Comparison of ENCODE assay signal across 8 mouse cellular contexts in genomic region chr12:99564301-99564910, GRCm38 (mm10). TPM values are rescaled to one million over a fixed set of nuclear protein-coding genes. Genes with fewer than 3 reads are reported as not detected.
DNase-seq lines count a peak whose midpoint lies in the region; ATAC-seq lines count a peak whose summit lies in the region.

No protein-coding gene starts in this region.

- ATAC-seq in neural tube, embryonic 11.5 days (ENCODE audit: insufficient read depth, low FRiP score, low TSS enrichment) = no peak
- ATAC-seq in hindbrain, embryonic 16.5 days = no peak
- ATAC-seq in midbrain, embryonic 13.5 days = no peak
- ATAC-seq in cerebellum, adult (ENCODE audit: insufficient number of reproducible peaks, low FRiP score, low TSS enrichment) = no peak

- no peak overlapping the region for H3K9ac ChIP-seq in neural tube, embryonic 11.5 days (ENCODE audit: low read length)
- H3K9ac ChIP-seq in hindbrain, embryonic 16.5 days (ENCODE audit: low read depth, low read length) = no peak overlapping the region
- no peak overlapping the region for H3K9ac ChIP-seq in midbrain, embryonic 13.5 days (replicated peaks)

- peaks cover 12% of the 10 kb centered on the region; the same call in 1 of the 2 replicates for H3K4me1 ChIP-seq in neural tube, embryonic 11.5 days (ENCODE audit: control insufficient read depth, insufficient read depth, low read length)
- H3K4me1 ChIP-seq in embryonic facial prominence, embryonic 10.5 days = peaks cover 42% of the 10 kb centered on the region
- peaks cover 10% of the 10 kb centered on the region for H3K4me1 ChIP-seq in hindbrain, embryonic 16.5 days (ENCODE audit: control insufficient read depth, insufficient read depth, low read depth, low read length)
- peaks cover 21% of the 10 kb centered on the region for H3K4me1 ChIP-seq in midbrain, embryonic 13.5 days (replicated peaks)

- peak overlapping the region; percentile 70; the same call in 1 of the 2 replicates for H3K4me2 ChIP-seq in neural tube, embryonic 11.5 days (ENCODE audit: low read depth)
- H3K4me2 ChIP-seq in hindbrain, embryonic 16.5 days (ENCODE audit: low read length) = peak overlapping the region; percentile 90
- H3K4me2 ChIP-seq in midbrain, embryonic 13.5 days (replicated peaks) = peak overlapping the region; percentile 59

- WGBS in neural tube, embryonic 11.5 days = 25% methylated on average over 9 of the region's 9 CpGs
- WGBS in embryonic facial prominence, embryonic 10.5 days = 26% methylated on average over 9 of the region's 9 CpGs
- WGBS in hindbrain, embryonic 16.5 days = 41% methylated on average over 9 of the region's 9 CpGs
- 35% methylated on average over 9 of the region's 9 CpGs for WGBS in midbrain, embryonic 13.5 days

- H3K4me3 ChIP-seq in neural tube, embryonic 11.5 days (ENCODE audit: low read depth, low read length) = no peak overlapping the region
- H3K4me3 ChIP-seq in embryonic facial prominence, embryonic 10.5 days = peak overlapping the region; percentile 79
- H3K4me3 ChIP-seq in hindbrain, embryonic 16.5 days (ENCODE audit: low read length) = no peak overlapping the region
- no peak overlapping the region for H3K4me3 ChIP-seq in midbrain, embryonic 13.5 days (replicated peaks)

- H3K36me3 ChIP-seq in neural tube, embryonic 11.5 days (ENCODE audit: control insufficient read depth, insufficient read depth, low read length) = no peaks in the 10 kb centered on the region
- no peaks in the 10 kb centered on the region for H3K36me3 ChIP-seq in embryonic facial prominence, embryonic 10.5 days (replicated peaks)
- no peaks in the 10 kb centered on the region for H3K36me3 ChIP-seq in hindbrain, embryonic 16.5 days (ENCODE audit: control insufficient read depth, insufficient read depth, low read length)
- H3K36me3 ChIP-seq in midbrain, embryonic 13.5 days = no peaks in the 10 kb centered on the region

- H3K27ac ChIP-seq in neural tube, embryonic 11.5 days (ENCODE audit: low read depth, low read length) = no peak overlapping the region
- no peak overlapping the region for H3K27ac ChIP-seq in embryonic facial prominence, embryonic 10.5 days (replicated peaks)
- H3K27ac ChIP-seq in hindbrain, embryonic 16.5 days (ENCODE audit: low read depth, low read length) = no peak overlapping the region
- H3K27ac ChIP-seq in midbrain, embryonic 13.5 days = no peak overlapping the region

- no peaks in the 10 kb centered on the region for H3K27me3 ChIP-seq in neural tube, embryonic 11.5 days (ENCODE audit: control insufficient read depth, insufficient read depth, low read length)
- 0 out of 2 replicates have a peak, but pooled peaks cover 5% of the 10 kb centered on the region for H3K27me3 ChIP-seq in embryonic facial prominence, embryonic 10.5 days (replicated peaks; ENCODE audit: low read depth, poor library complexity, severe bottlenecking)
- H3K27me3 ChIP-seq in hindbrain, embryonic 16.5 days (replicated peaks; ENCODE audit: control insufficient read depth, insufficient read depth, low read length) = no peaks in the 10 kb centered on the region
- peaks cover 5% of the 10 kb centered on the region; the same call in 1 of the 2 replicates for H3K27me3 ChIP-seq in midbrain, embryonic 13.5 days

- peak; percentile 24 for DNase-seq in neural tube, embryonic 11.5 days (ENCODE audit: low spot score)
- DNase-seq in neural tube, embryonic 10.5 days (ENCODE audit: extremely low spot score, low spot score) = no peak
- peak; percentile 30 for DNase-seq in embryonic facial prominence, embryonic 10.5 days (ENCODE audit: low spot score)
- no peak for DNase-seq in layer of hippocampus, adult 9-10 months (ENCODE audit: low spot score)
- no peak for DNase-seq in frontal cortex, postnatal 36 days (ENCODE audit: low spot score in 2 of 2)

- no peaks in the 10 kb centered on the region for H3K9me3 ChIP-seq in neural tube, embryonic 11.5 days (ENCODE audit: control insufficient read depth, low read length)
- no peaks in the 10 kb centered on the region for H3K9me3 ChIP-seq in embryonic facial prominence, embryonic 10.5 days
- H3K9me3 ChIP-seq in hindbrain, embryonic 16.5 days (ENCODE audit: control insufficient read depth, low read length) = no peaks in the 10 kb centered on the region
- H3K9me3 ChIP-seq in midbrain, embryonic 13.5 days = no peaks in the 10 kb centered on the region

RNA-seq across cellular contexts. Expression of gene Foxn3, which starts 1.0 kb away (rescaled TPM):
- polyA plus RNA-seq in neural tube, embryonic 11.5 days (2014; fragmentation: Nextera tagmentation; extraction: Ambion mirVana) = 85.8 and 88.1 TPM in 2 replicates
- 64.7 and 65.3 TPM in 2 replicates for polyA plus RNA-seq in embryonic facial prominence, embryonic 10.5 days (2016; fragmentation: Nextera tagmentation; extraction: Ambion mirVana)
- polyA plus RNA-seq in hindbrain, embryonic 16.5 days (2015; fragmentation: Nextera tagmentation; extraction: Ambion mirVana) = 60.5 and 70.7 TPM in 2 replicates
- polyA plus RNA-seq in midbrain, embryonic 13.5 days (2015; fragmentation: Nextera tagmentation; extraction: Ambion mirVana) = 70.1 and 83.7 TPM in 2 replicates

Comparison
In these comparisons a context has a peak if more than half of its experiments do, and no peak if none do; other contexts are left out.
1. DNase-seq: peak in neural tube, embryonic 11.5 days (single experiment) and embryonic facial prominence, embryonic 10.5 days (single experiment); none in neural tube, embryonic 10.5 days (single experiment), layer of hippocampus, adult 9-10 months (single experiment) and frontal cortex, postnatal 36 days (0 of 2).
2. Peak in every context shown above with its lines, with median percentiles within 50 percentile points of each other: H3K4me2 ChIP-seq.